14 mouse cellular contexts compared by ENCODE assay signal in the genomic region with DNA sequence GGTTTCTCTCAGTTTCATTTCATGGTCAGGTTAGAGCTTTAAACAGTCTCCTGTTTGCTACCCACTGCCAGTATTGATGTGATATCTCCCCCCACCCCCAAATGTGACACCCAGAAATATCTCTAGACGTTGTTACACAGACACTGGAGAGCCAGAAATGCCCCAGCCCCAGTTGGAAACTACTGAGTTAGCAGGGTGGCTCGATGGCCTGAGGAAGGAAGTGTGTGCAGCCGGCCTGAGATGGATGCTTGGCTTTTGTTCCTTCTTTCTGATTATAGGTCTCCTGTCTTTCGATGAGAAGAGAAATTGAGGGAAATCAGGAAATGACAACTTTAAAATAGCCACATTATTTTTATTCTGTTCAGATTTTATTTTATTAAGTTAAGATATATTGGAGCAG. TPM values are rescaled to one million over a fixed set of nuclear protein-coding genes. Genes with fewer than 3 reads are reported as not detected.
DNase-seq lines count a peak whose midpoint lies in the region.
"Had no signal": no experiment of that assay in that cellular context is flagged by ENCODE, and none has a peak within 500 bp of the region (broad histone marks: within the 10 kb centered on the region; RNA-seq: fewer than 3 reads in every experiment).

No protein-coding gene starts in this region.

- H3K4me3 ChIP-seq in limb, embryonic 10.5 days = no peak overlapping the region
- H3K4me3 ChIP-seq: embryonic facial prominence, embryonic 12.5 days; midbrain, embryonic 10.5 days; neural tube, embryonic 15.5 days had no signal

- peak; percentile 71 for DNase-seq in layer of hippocampus, adult 9-11 months
- DNase-seq in layer of hippocampus, adult 9-10 months (ENCODE audit: low spot score) = no peak
- peak; percentile 34 for DNase-seq in 416B (ENCODE audit: low read depth)
- DNase-seq in A20 (ENCODE audit: low read depth, low spot score) = peak; percentile 49
- DNase-seq in induced T-regulatory cell, adult 2 months (ENCODE audit: low read depth) = peak; percentile 49
- DNase-seq in limb, embryonic 10.5 days (ENCODE audit: low spot score) = no peak
- no peak for DNase-seq in frontal cortex, adult 2 months (ENCODE audit: extremely low spot score in 1 of 2, low spot score in 1 of 2)
- DNase-seq: cerebellum, postnatal 36 days; kidney, adult 11 months; thymus, adult 18-20 months had no signal

- peaks cover 35% of the 10 kb centered on the region for H3K36me3 ChIP-seq in limb, embryonic 10.5 days
- H3K36me3 ChIP-seq: neural tube, embryonic 15.5 days had no signal

- no peaks in the 10 kb centered on the region for H3K9me3 ChIP-seq in limb, embryonic 10.5 days (replicated peaks)
- H3K9me3 ChIP-seq: neural tube, embryonic 15.5 days had no signal

- H3K27me3 ChIP-seq in limb, embryonic 10.5 days (ENCODE audit: low read depth, poor library complexity, severe bottlenecking) = no peaks in the 10 kb centered on the region
- H3K27me3 ChIP-seq: embryonic facial prominence, embryonic 12.5 days; neural tube, embryonic 15.5 days had no signal

- WGBS in limb, embryonic 10.5 days = 91% methylated on average over 4 of the region's 4 CpGs

- no peak overlapping the region for H3K27ac ChIP-seq in limb, embryonic 10.5 days
- H3K27ac ChIP-seq: embryonic facial prominence, embryonic 12.5 days; liver, embryonic 14.5 days; midbrain, embryonic 10.5 days; neural tube, embryonic 15.5 days had no signal

- H3K4me1 ChIP-seq in limb, embryonic 10.5 days = no peaks in the 10 kb centered on the region
- H3K4me1 ChIP-seq: embryonic facial prominence, embryonic 12.5 days; midbrain, embryonic 10.5 days; neural tube, embryonic 15.5 days had no signal

RNA-seq across cellular contexts. Expression of a gene that starts 8.7 kb away (rescaled TPM):
- 62.9 and 73.7 TPM in 2 replicates for polyA plus RNA-seq in limb, embryonic 10.5 days (2016; fragmentation: Nextera tagmentation; extraction: Ambion mirVana)
- polyA plus RNA-seq in frontal cortex, adult 2 months (2012; rRNA removed) = 14.2 and 16.3 TPM in 2 replicates

Comparison
In these comparisons a context has a peak if more than half of its experiments do, and no peak if none do; other contexts are left out.
1. DNase-seq: peak in layer of hippocampus, adult 9-11 months (single experiment), 416B (single experiment), A20 (single experiment) and induced T-regulatory cell, adult 2 months (single experiment); none in layer of hippocampus, adult 9-10 months (single experiment), limb, embryonic 10.5 days (single experiment) and frontal cortex, adult 2 months (0 of 2).